Comparison of ENCODE assay signal across 11 mouse cellular contexts in the genomic region with DNA sequence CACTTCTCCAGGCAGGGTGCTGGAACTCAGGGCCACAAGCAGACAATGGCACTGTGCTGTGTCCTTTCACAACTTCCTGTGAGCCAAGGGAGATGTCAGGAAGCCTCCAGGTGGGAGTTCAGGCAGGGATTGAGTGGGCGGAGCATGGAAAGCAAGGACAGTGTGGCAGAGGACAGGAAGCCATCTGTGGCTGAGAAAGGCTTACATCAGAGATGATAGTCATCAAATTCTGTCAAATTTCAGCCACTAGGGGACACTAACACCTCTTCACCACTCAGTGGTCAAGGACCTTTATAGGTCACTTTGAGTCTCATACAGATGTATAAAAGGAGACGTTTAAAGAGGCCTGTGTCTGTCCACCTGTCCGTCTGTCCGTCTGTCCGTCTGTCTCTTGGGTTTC. TPM values are rescaled to one million over a fixed set of nuclear protein-coding genes. Genes with fewer than 3 reads are reported as not detected.
DNase-seq lines count a peak whose midpoint lies in the region; ATAC-seq and TF ChIP-seq lines count a peak whose summit lies in the region.
"Had no signal": no experiment of that assay in that cellular context is flagged by ENCODE, and none has a peak within 500 bp of the region (broad histone marks: within the 10 kb centered on the region; RNA-seq: fewer than 3 reads in every experiment).

No protein-coding gene starts in this region.

- no peak overlapping the region for H3K9ac ChIP-seq in hindbrain, postnatal 0 days (replicated peaks; ENCODE audit: low read length)
- no peak overlapping the region for H3K9ac ChIP-seq in hindbrain, embryonic 16.5 days (ENCODE audit: low read depth, low read length)
- no peak overlapping the region for H3K9ac ChIP-seq in lung, embryonic 16.5 days (ENCODE audit: low read length)
- H3K9ac ChIP-seq in midbrain, embryonic 15.5 days: no peak overlapping the region
- H3K9ac ChIP-seq: stomach, embryonic 15.5 days had no signal

- no peak overlapping the region for H3K4me2 ChIP-seq in hindbrain, postnatal 0 days (ENCODE audit: low read depth, low read length)
- H3K4me2 ChIP-seq in hindbrain, embryonic 16.5 days (ENCODE audit: low read length): no peak overlapping the region
- H3K4me2 ChIP-seq in lung, embryonic 16.5 days (ENCODE audit: low read depth, low read length): no peak overlapping the region
- no peak overlapping the region for H3K4me2 ChIP-seq in midbrain, embryonic 15.5 days
- H3K4me2 ChIP-seq: stomach, embryonic 15.5 days had no signal

- peak; percentile 25 for DNase-seq in adrenal gland, postnatal 14 days
- no peak for DNase-seq in adrenal gland, adult 8-10 months
- DNase-seq in hindbrain, postnatal 0 days (ENCODE audit: low spot score): peak; percentile 25
- DNase-seq in lung, adult 18-20 months: no peak
- peak; percentile 32 for DNase-seq in retina, embryonic 14.5 days (ENCODE audit: low spot score)
- DNase-seq: cerebellum, adult 11 months; layer of hippocampus, adult 9-11 months had no signal

- H3K4me1 ChIP-seq in hindbrain, postnatal 0 days (ENCODE audit: insufficient read depth, low read length): no peaks in the 10 kb centered on the region
- no peaks in the 10 kb centered on the region for H3K4me1 ChIP-seq in hindbrain, embryonic 16.5 days (ENCODE audit: control insufficient read depth, insufficient read depth, low read depth, low read length)
- peaks cover 15% of the 10 kb centered on the region for H3K4me1 ChIP-seq in lung, embryonic 16.5 days (replicated peaks; ENCODE audit: control insufficient read depth, insufficient read depth, low read length)
- no peaks in the 10 kb centered on the region for H3K4me1 ChIP-seq in midbrain, embryonic 15.5 days

- no peaks in the 10 kb centered on the region for H3K36me3 ChIP-seq in hindbrain, postnatal 0 days (ENCODE audit: insufficient read depth, low read length)
- no peaks in the 10 kb centered on the region for H3K36me3 ChIP-seq in hindbrain, embryonic 16.5 days (ENCODE audit: control insufficient read depth, insufficient read depth, low read length)
- no peaks in the 10 kb centered on the region for H3K36me3 ChIP-seq in lung, embryonic 16.5 days (ENCODE audit: control insufficient read depth, insufficient read depth, low read length)
- H3K36me3 ChIP-seq in midbrain, embryonic 15.5 days (replicated peaks): no peaks in the 10 kb centered on the region
- H3K36me3 ChIP-seq: stomach, embryonic 15.5 days had no signal

- 71% methylated on average over 5 of the region's 5 CpGs for WGBS in hindbrain, postnatal 0 days
- 68% methylated on average over 5 of the region's 5 CpGs for WGBS in hindbrain, embryonic 16.5 days
- 72% methylated on average over 5 of the region's 5 CpGs for WGBS in lung, embryonic 16.5 days
- WGBS in midbrain, embryonic 15.5 days: 74% methylated on average over 5 of the region's 5 CpGs

- H3K27ac ChIP-seq in hindbrain, postnatal 0 days: no peak overlapping the region
- no peak overlapping the region for H3K27ac ChIP-seq in hindbrain, embryonic 16.5 days (ENCODE audit: low read depth, low read length)
- H3K27ac ChIP-seq in lung, embryonic 16.5 days (ENCODE audit: low read length): no peak overlapping the region; the same call in 1 of the 2 replicates
- H3K27ac ChIP-seq in midbrain, embryonic 15.5 days: no peak overlapping the region

- ATAC-seq in hindbrain, postnatal 0 days: no peak
- no peak for ATAC-seq in hindbrain, embryonic 16.5 days
- ATAC-seq in lung, embryonic 16.5 days (ENCODE audit: low read depth): peak; percentile 7; the same call in 1 of the 2 replicates
- no peak; the same call in 1 of the 2 replicates for ATAC-seq in midbrain, embryonic 15.5 days (replicated peaks)

- peak; percentile 51 for TF ChIP-seq CTCF in hindbrain, postnatal 0 days (IDR thresholded peaks at IDR 0.05; ENCODE audit: low read depth)

- H3K4me3 ChIP-seq in hindbrain, postnatal 0 days (ENCODE audit: low read length): no peak overlapping the region
- H3K4me3 ChIP-seq in hindbrain, embryonic 16.5 days (ENCODE audit: low read length): no peak overlapping the region
- H3K4me3 ChIP-seq in lung, embryonic 16.5 days (ENCODE audit: low read length): no peak overlapping the region
- no peak overlapping the region for H3K4me3 ChIP-seq in midbrain, embryonic 15.5 days
- H3K4me3 ChIP-seq: stomach, embryonic 15.5 days had no signal

- no peaks in the 10 kb centered on the region for H3K27me3 ChIP-seq in hindbrain, postnatal 0 days (ENCODE audit: insufficient read depth, low read length)
- no peaks in the 10 kb centered on the region for H3K27me3 ChIP-seq in hindbrain, embryonic 16.5 days (replicated peaks; ENCODE audit: control insufficient read depth, insufficient read depth, low read length)
- no peaks in the 10 kb centered on the region for H3K27me3 ChIP-seq in lung, embryonic 16.5 days (ENCODE audit: control insufficient read depth, insufficient read depth, low read depth, low read length)
- H3K27me3 ChIP-seq in midbrain, embryonic 15.5 days (replicated peaks): no peaks in the 10 kb centered on the region
- H3K27me3 ChIP-seq: stomach, embryonic 15.5 days had no signal

- H3K9me3 ChIP-seq in hindbrain, postnatal 0 days (ENCODE audit: low read length): no peaks in the 10 kb centered on the region
- no peaks in the 10 kb centered on the region for H3K9me3 ChIP-seq in hindbrain, embryonic 16.5 days (ENCODE audit: control insufficient read depth, low read length)
- H3K9me3 ChIP-seq in lung, embryonic 16.5 days (ENCODE audit: control insufficient read depth, low read length): no peaks in the 10 kb centered on the region
- H3K9me3 ChIP-seq in midbrain, embryonic 15.5 days: no peaks in the 10 kb centered on the region
- H3K9me3 ChIP-seq: stomach, embryonic 15.5 days had no signal

RNA-seq across cellular contexts. Expression of gene Tmem86a, which starts 22.1 kb away (rescaled TPM):
- total RNA-seq in adrenal gland, postnatal 14 days (2021): 21.8 and 29.2 TPM in 2 replicates
- total RNA-seq in adrenal gland, adult 8-10 months (2022): 100 to 1,000 TPM in 1 of 4 experiments, 10 to 100 TPM in 3; 37.9 to 108 (median 75.8) TPM
- total RNA-seq in hindbrain, postnatal 0 days (2014; rRNA removed): 11.9 and 17.1 TPM in 2 replicates
- polyA plus RNA-seq in hindbrain, postnatal 0 days (2015; fragmentation: Nextera tagmentation; extraction: Ambion mirVana): 29.5 and 32.3 TPM in 2 replicates
- 25.9 and 27.3 TPM in 2 replicates for polyA plus RNA-seq in hindbrain, embryonic 16.5 days (2015; fragmentation: Nextera tagmentation; extraction: Ambion mirVana)
- polyA plus RNA-seq in lung, embryonic 16.5 days (2015; fragmentation: Nextera tagmentation; extraction: Ambion mirVana): 40.4 and 41.7 TPM in 2 replicates
- 28.3 and 29.3 TPM in 2 replicates for polyA plus RNA-seq in midbrain, embryonic 15.5 days (2015; fragmentation: Nextera tagmentation; extraction: Ambion mirVana)

Comparison
In these comparisons a context has a peak if more than half of its experiments do, and no peak if none do; other contexts are left out.
1. DNase-seq: peak in adrenal gland, postnatal 14 days (single experiment), hindbrain, postnatal 0 days (single experiment) and retina, embryonic 14.5 days (single experiment); none in adrenal gland, adult 8-10 months (single experiment) and lung, adult 18-20 months (0 of 2).